Mouse (Mus musculus) B cell, adult (primary cell): Measurements from ENCODE around the gene Chd1l. TPM values are rescaled to one million over a fixed set of nuclear protein-coding genes. Genes with fewer than 3 reads are reported as not detected.

Source experiments
- total RNA-seq: library from RNA; stranded (reverse); gene quantifications from 4 replicates; pipeline ENCODE4 v1.2.4, GENCODE M21; 2023; ENCODE audit not compliant: inconsistent age

Gene Chd1l
- 31.1 to 37.7 TPM (median 36.1 TPM) in 4 replicates for total RNA-seq

GRCm38 (mm10) chr3:97609845-97610410 lies at the start of gene Chd1l:
Chd1l (minus strand) TSS chr3:97610203.

GRCm38 (mm10) chr3:97657655-97658411 lies 47.8 kb upstream of the Chd1l start, which contains the start of gene Prkab2:
Prkab2 (plus strand) TSS chr3:97658193.

DNA sequence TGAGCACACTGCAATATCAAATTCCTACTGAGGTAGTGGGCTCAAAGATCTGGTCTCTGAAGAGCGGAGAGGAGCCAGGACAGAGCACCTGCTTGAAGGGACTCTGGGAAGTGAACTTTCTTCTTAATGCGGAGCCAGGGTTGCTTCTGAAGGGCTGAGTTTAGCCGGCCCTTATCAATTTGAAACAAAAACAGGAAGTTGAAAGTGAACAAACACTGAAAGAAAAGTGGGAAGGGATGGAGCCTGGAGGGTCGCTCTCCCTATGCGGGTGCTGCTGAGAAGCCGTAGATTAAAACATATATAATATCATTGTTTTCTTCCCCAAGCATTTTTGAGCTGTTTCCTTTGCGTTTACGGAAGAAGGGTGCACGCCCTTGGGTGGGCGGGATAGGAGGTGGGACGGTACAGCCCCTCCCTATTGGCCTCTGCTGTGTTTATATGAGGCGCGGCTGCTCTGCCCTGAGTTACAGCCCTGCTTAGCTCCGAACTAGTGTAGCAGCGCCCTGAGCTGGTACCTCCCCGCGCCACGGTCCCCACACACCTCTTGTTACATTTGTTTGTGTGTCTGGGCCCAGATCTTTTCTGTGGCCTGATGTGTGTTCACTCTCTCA lies 18.5 kb upstream of the Chd1l start, which contains the start of gene Fmo5:
Gene Fmo5 (plus strand): TSS at position 414 of the 611 bp plus-strand sequence.

Other genes with a start within 250 kb of the Chd1l start
- not detected in 4 replicates for gene Olfr1402, start 188.2 kb downstream of the Chd1l start, total RNA-seq
- gene Fmo5, start 18.6 kb upstream of the Chd1l start, total RNA-seq, result 7.7 to 11.7 TPM (median 9.8 TPM) in 4 replicates
- gene Prkab2, start 48.0 kb upstream of the Chd1l start, total RNA-seq, result 8.7 to 10.6 TPM (median 9.1 TPM) in 4 replicates
- not detected in 4 replicates for gene Gm17651, start 64.5 kb upstream of the Chd1l start, total RNA-seq